Mouse (Mus musculus) cerebellum, adult (tissue): ENCODE measurements around the gene Gclc.

Source experiments
- ATAC-seq: cut with Nextera tagmentation; 2 replicates; pipeline ENCODE4 v1.9.2; 2017; ENCODE audit warnings: mild to moderate bottlenecking, moderate library complexity, mixed read lengths; ENCODE audit not compliant: insufficient number of reproducible peaks, low FRiP score, low TSS enrichment

Gclc gene

GRCm38 (mm10) chr9:77838586-77838985 lies 84.3 kb downstream of the Gclc start:
- no peak for ATAC-seq
